Mouse (Mus musculus) intestine, embryonic 14.5 days (tissue): Measurements from ENCODE around the gene Ptprcap. TPM values are rescaled to one million over a fixed set of nuclear protein-coding genes. Genes with fewer than 3 reads are reported as not detected.
A peak's percentile ranks its signal among the peaks of the same experiment; 100 is the strongest.

Experiments used
- ATAC-seq: fragments of 200-750 bp; cut with Nextera tagmentation; replicated peaks from 2 replicates; pipeline ENCODE4 v1.8.0; 2017; ENCODE audit warnings: low read depth, moderate number of reproducible peaks, moderate TSS enrichment, moderate library complexity; ENCODE audit not compliant: low FRiP score, low TSS enrichment
- DNase-seq: peaks from one replicate; pipeline ENCODE4 v3.0.0-alpha.2; 2018; ENCODE audit warnings: low spot score
- H3K27ac ChIP-seq: fragments of 300-500 bp; sonication (generic); 2 replicates; pipeline ENCODE4 v1.5.1; 2014; ENCODE audit warnings: low read depth, mild to moderate bottlenecking, control low read depth
- H3K27me3 ChIP-seq: fragments of 300-500 bp; sonication (generic); replicated peaks from 2 replicates; pipeline ENCODE4 v1.6.1; 2014; ENCODE audit warnings: low read length, control low read depth; ENCODE audit not compliant: control insufficient read depth, insufficient read depth
- H3K36me3 ChIP-seq: fragments of 300-500 bp; sonication (generic); 2 replicates; pipeline ENCODE4 v1.6.1; 2014; ENCODE audit warnings: low read length, control low read depth; ENCODE audit not compliant: control insufficient read depth, insufficient read depth
- H3K4me1 ChIP-seq: fragments of 300-500 bp; sonication (generic); replicated peaks from 2 replicates; pipeline ENCODE4 v1.6.1; 2014; ENCODE audit warnings: low read length, control low read depth, mixed read lengths; ENCODE audit not compliant: control insufficient read depth, insufficient read depth
- H3K4me2 ChIP-seq: fragments of 300-500 bp; sonication (generic); 2 replicates; pipeline ENCODE4 v1.6.1; 2014; ENCODE audit warnings: low read length
- H3K4me3 ChIP-seq: fragments of 300-500 bp; sonication (generic); 2 replicates; pipeline ENCODE4 v1.5.1; 2014; ENCODE audit warnings: low read depth, low read length, control low read depth, mixed read lengths
- H3K9ac ChIP-seq: fragments of 300-500 bp; sonication (generic); 2 replicates; pipeline ENCODE4 v1.6.1; 2014; ENCODE audit warnings: mild to moderate bottlenecking, low read length
- H3K9me3 ChIP-seq: fragments of 300-500 bp; sonication (generic); 2 replicates; pipeline ENCODE4 v1.6.1; 2016; ENCODE audit warnings: low read length, control low read depth; ENCODE audit not compliant: control insufficient read depth
- WGBS: fragments of 180-500 bp; shearing (Covaris S2); extraction: QIAGEN DNeasy Blood & Tissue Kit; methylation state at CpG from one replicate; pipeline ENCODE4 v1.1.7; 2014; 5-methylcytosine and 5-hydroxymethylcytosine counted together
- polyA plus RNA-seq: library from polyadenylated mRNA; unstranded; fragments of >200 nt; fragmentation: Nextera tagmentation; extraction: Ambion mirVana; gene quantifications from 2 replicates; pipeline ENCODE4 v1.2.1, GENCODE M21; 2014

Ptprcap gene
- polyA plus RNA-seq, 1 experiment from 2014 or later: 3.1 TPM

DNA sequence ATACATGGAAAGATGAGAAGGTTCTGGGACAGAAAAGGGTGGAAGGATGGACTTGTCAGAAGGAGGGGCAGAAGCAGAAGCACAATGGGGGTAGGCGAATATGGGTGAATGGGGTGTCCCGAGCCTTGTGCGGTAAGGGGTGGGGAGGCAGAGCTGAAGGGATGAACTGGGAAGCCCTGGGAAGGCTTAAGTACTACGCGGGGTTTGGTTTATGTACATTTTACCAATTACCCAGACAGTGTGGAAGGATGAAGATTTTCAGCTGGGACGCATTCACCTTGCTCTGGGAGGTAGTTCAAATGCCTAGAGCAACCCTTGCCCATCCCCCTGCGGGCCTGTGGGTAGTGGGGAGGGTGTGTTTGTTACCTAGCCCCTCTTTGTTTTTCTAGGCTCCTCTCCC, 48.7 kb downstream of the Ptprcap start:
- Histone ChIP-seq H3K4me3 (peak overlapping the region; percentile 67), H3K4me1 (peaks cover 16% of the 10 kb centered on the region), H3K4me2 (peak overlapping the region; percentile 99), H3K36me3 (peaks cover 24% of the 10 kb centered on the region), H3K27me3 (no peaks in the 10 kb centered on the region), H3K9me3 (no peaks in the 10 kb centered on the region), H3K9ac (peak overlapping the region; percentile 62), H3K27ac (no peak overlapping the region)
- DNase-seq (no peak), ATAC-seq (no peak)
- 20% methylated on average over 7 of the region's 7 CpGs for WGBS

GRCm38 (mm10) chr19:4203148-4203547, 49.7 kb downstream of the Ptprcap start:
- Histone ChIP-seq H3K36me3 (peaks cover 19% of the 10 kb centered on the region), H3K4me1 (peaks cover 16% of the 10 kb centered on the region), H3K27me3 (no peaks in the 10 kb centered on the region), H3K9me3 (no peaks in the 10 kb centered on the region), H3K27ac (no peak overlapping the region), H3K9ac (no peak overlapping the region), H3K4me2 (no peak overlapping the region), H3K4me3 (no peak overlapping the region)
- 63% methylated on average over 3 of the region's 3 CpGs for WGBS
- DNase-seq (no peak), ATAC-seq (no peak)

GRCm38 (mm10) chr19:4203604-4204326, 50.4 kb downstream of the Ptprcap start:
- Histone ChIP-seq H3K27ac (no peak overlapping the region), H3K9me3 (no peaks in the 10 kb centered on the region), H3K36me3 (peaks cover 16% of the 10 kb centered on the region), H3K4me1 (peaks cover 19% of the 10 kb centered on the region), H3K27me3 (no peaks in the 10 kb centered on the region), H3K4me3 (no peak overlapping the region), H3K4me2 (no peak overlapping the region), H3K9ac (no peak overlapping the region)
- ATAC-seq (no peak), DNase-seq (no peak)
- 75% methylated on average over 13 of the region's 13 CpGs for WGBS

GRCm38 (mm10) chr19:4204889-4205288, 51.5 kb downstream of the Ptprcap start:
- H3K4me3 ChIP-seq: no peak overlapping the region
- ATAC-seq (no peak), DNase-seq (no peak)
- peaks cover 5% of the 10 kb centered on the region; the same call in 1 of the 2 replicates for H3K36me3 ChIP-seq
- no peak overlapping the region for H3K27ac ChIP-seq
- 53% methylated on average over 4 of the region's 4 CpGs for WGBS
- peaks cover 19% of the 10 kb centered on the region for H3K4me1 ChIP-seq
- H3K9ac ChIP-seq: no peak overlapping the region
- no peaks in the 10 kb centered on the region for H3K27me3 ChIP-seq
- H3K4me2 ChIP-seq: no peak overlapping the region
- H3K9me3 ChIP-seq: no peaks in the 10 kb centered on the region

Other genes starting within 250 kb of the Ptprcap start
- 34.8 and 40.5 TPM in 2 replicates for gene Tcirg1, start 246.5 kb upstream of the Ptprcap start, polyA plus RNA-seq
- gene Ndufs8, start 240.8 kb upstream of the Ptprcap start, polyA plus RNA-seq: 374 and 390 TPM in 2 replicates
- 1.9 and 2.3 TPM in 2 replicates for gene Aldh3b1, start 223.8 kb upstream of the Ptprcap start, polyA plus RNA-seq
- 14.4 and 16.0 TPM in 2 replicates for gene Unc93b1, start 218.4 kb upstream of the Ptprcap start, polyA plus RNA-seq
- gene Aldh3b3, start 195.0 kb upstream of the Ptprcap start, polyA plus RNA-seq: not detected in 2 replicates
- 0.99 and 1.0 TPM in 2 replicates for gene Aldh3b2, start 181.3 kb upstream of the Ptprcap start, polyA plus RNA-seq
- gene Acy3, start 167.0 kb upstream of the Ptprcap start, polyA plus RNA-seq: 13.0 and 13.5 TPM in 2 replicates
- gene Tbx10, start 160.9 kb upstream of the Ptprcap start, polyA plus RNA-seq: 0.13 and 0.16 TPM in 2 replicates
- 42.1 and 42.7 TPM in 2 replicates for gene Nudt8, start 153.0 kb upstream of the Ptprcap start, polyA plus RNA-seq
- 2.4 and 2.9 TPM in 2 replicates for gene Gm49405, start 153.0 kb upstream of the Ptprcap start, polyA plus RNA-seq
- gene Doc2g, start 150.3 kb upstream of the Ptprcap start, polyA plus RNA-seq: 3.6 and 3.9 TPM in 2 replicates
- gene Ndufv1, start 140.8 kb upstream of the Ptprcap start, polyA plus RNA-seq: 247 and 248 TPM in 2 replicates
- gene Gstp1, start 115.6 kb upstream of the Ptprcap start, polyA plus RNA-seq: 746 and 810 TPM in 2 replicates
- gene Gstp2, start 107.6 kb upstream of the Ptprcap start, polyA plus RNA-seq: 7.8 and 8.8 TPM in 2 replicates
- 1.0 and 1.3 TPM in 2 replicates for gene Gstp3, start 94.0 kb upstream of the Ptprcap start, polyA plus RNA-seq
- gene Cabp2, start 72.0 kb upstream of the Ptprcap start, polyA plus RNA-seq: 0.57 TPM in 1 of 2 replicates, not detected in the other
- 87.4 and 103 TPM in 2 replicates for gene Cdk2ap2, start 56.4 kb upstream of the Ptprcap start, polyA plus RNA-seq
- 13.3 and 14.3 TPM in 2 replicates for gene Pitpnm1, start 53.6 kb upstream of the Ptprcap start, polyA plus RNA-seq
- 89.7 and 96.0 TPM in 2 replicates for gene Aip, start 27.7 kb upstream of the Ptprcap start, polyA plus RNA-seq
- not detected in 2 replicates for gene Gpr152, start 13.8 kb upstream of the Ptprcap start, polyA plus RNA-seq
- gene Cabp4, start 9.6 kb upstream of the Ptprcap start, polyA plus RNA-seq: 0.08 TPM in 1 of 2 replicates, not detected in the other
- 174 and 189 TPM in 2 replicates for gene Coro1b, start 5.0 kb upstream of the Ptprcap start, polyA plus RNA-seq
- gene Rps6kb2, start 9.8 kb downstream of the Ptprcap start, polyA plus RNA-seq: 37.4 and 40.6 TPM in 2 replicates
- gene Carns1, start 21.9 kb downstream of the Ptprcap start, polyA plus RNA-seq: 2.3 and 3.1 TPM in 2 replicates
- 3.9 and 4.4 TPM in 2 replicates for gene Tbc1d10c, start 37.7 kb downstream of the Ptprcap start, polyA plus RNA-seq
- gene Ppp1ca, start 38.5 kb downstream of the Ptprcap start, polyA plus RNA-seq: 837 and 863 TPM in 2 replicates
- 33.2 and 38.3 TPM in 2 replicates for gene Rad9a, start 48.1 kb downstream of the Ptprcap start, polyA plus RNA-seq
- gene Clcf1, start 60.6 kb downstream of the Ptprcap start, polyA plus RNA-seq: 6.9 and 7.5 TPM in 2 replicates
- not detected in 2 replicates for gene AC109138.7, start 60.8 kb downstream of the Ptprcap start, polyA plus RNA-seq
- gene Pold4, start 78.3 kb downstream of the Ptprcap start, polyA plus RNA-seq: 30.8 and 30.9 TPM in 2 replicates
- 21.7 and 25.4 TPM in 2 replicates for gene Ssh3, start 115.6 kb downstream of the Ptprcap start, polyA plus RNA-seq
- 6.4 and 7.8 TPM in 2 replicates for gene Ankrd13d, start 129.5 kb downstream of the Ptprcap start, polyA plus RNA-seq
- 19.2 and 21.9 TPM in 2 replicates for gene Grk2, start 152.6 kb downstream of the Ptprcap start, polyA plus RNA-seq
- 51.7 and 56.7 TPM in 2 replicates for gene Kdm2a, start 244.7 kb downstream of the Ptprcap start, polyA plus RNA-seq